Mouse (Mus musculus) bone marrow macrophage, adult 2 months (primary cell): Measurements from ENCODE around the gene Mmgt2.

Experiments
- CTCF ChIP-seq: IDR thresholded peaks from 2 replicates; pipeline ENCODE4 v1.5.1; 2012; ENCODE audit warnings: low read depth, mild to moderate bottlenecking, low read length, moderate library complexity
- POLR2A ChIP-seq: IDR thresholded peaks from 2 replicates; pipeline ENCODE4 v1.6.1; 2012; ENCODE audit warnings: mild to moderate bottlenecking, low read depth, low read length, borderline replicate concordance

DNA sequence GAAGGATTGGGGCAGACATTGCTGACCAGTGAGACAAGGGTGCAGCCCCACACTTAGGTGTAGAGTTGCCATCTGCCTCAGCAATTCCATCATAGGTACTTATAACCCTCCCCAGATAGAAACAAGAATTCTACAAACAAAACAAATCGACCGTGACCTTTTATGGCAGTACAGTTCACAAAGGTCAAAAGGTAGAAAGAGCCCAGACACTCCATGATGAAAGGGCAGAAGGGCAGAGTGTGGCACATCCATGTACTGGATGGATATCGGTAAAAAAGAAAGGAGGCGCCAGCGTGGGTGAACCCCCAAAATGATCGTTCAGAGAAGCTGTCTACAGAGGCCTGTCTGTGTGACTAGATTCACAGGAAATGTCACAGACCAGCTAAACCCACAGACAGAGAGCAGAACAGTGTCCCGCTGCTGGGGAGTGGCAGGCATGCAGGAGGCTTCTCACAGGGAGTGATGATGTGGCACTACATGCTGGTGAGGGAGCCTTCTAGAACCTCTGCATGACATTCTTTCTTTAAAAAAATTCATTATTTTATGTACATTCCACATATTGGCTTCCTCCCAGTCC is 30.4 kb downstream of the Mmgt2 start:
- no peak for TF ChIP-seq CTCF
- TF ChIP-seq POLR2A, result no peak
